Mouse (Mus musculus) embryonic facial prominence, embryonic 14.5 days (tissue): Measurements from ENCODE around the gene Olfr270. TPM values are rescaled to one million over a fixed set of nuclear protein-coding genes. Genes with fewer than 3 reads are reported as not detected.

ENCODE experiments used
- ATAC-seq: fragments of 200-750 bp; cut with Nextera tagmentation; 2 replicates; pipeline ENCODE4 v1.8.0; 2017; ENCODE audit warnings: low read depth, moderate number of reproducible peaks, moderate TSS enrichment
- DNase-seq: peaks from one replicate; pipeline ENCODE4 v3.0.0-alpha.2; 2015; ENCODE audit warnings: low spot score
- H3K27ac ChIP-seq: fragments of 300-500 bp; sonication (generic); replicated peaks from 2 replicates; pipeline ENCODE4 v1.5.1; 2014; ENCODE audit warnings: low read depth, mild to moderate bottlenecking, low read length, moderate library complexity
- H3K27me3 ChIP-seq: fragments of 300-500 bp; sonication (generic); replicated peaks from 2 replicates; pipeline ENCODE4 v1.6.1; 2014; ENCODE audit warnings: low read length; ENCODE audit not compliant: control insufficient read depth, insufficient read depth
- H3K36me3 ChIP-seq: fragments of 300-500 bp; sonication (generic); 2 replicates; pipeline ENCODE4 v1.6.1; 2014; ENCODE audit warnings: low read length, mixed read lengths; ENCODE audit not compliant: control insufficient read depth, insufficient read depth
- H3K4me1 ChIP-seq: fragments of 300-500 bp; sonication (generic); 2 replicates; pipeline ENCODE4 v1.6.1; 2014; ENCODE audit warnings: antibody characterized with exemption, low read length; ENCODE audit not compliant: control insufficient read depth, insufficient read depth
- H3K4me2 ChIP-seq: fragments of 300-500 bp; sonication (generic); 2 replicates; pipeline ENCODE4 v1.6.1; 2014; ENCODE audit warnings: low read depth, mild to moderate bottlenecking, low read length, moderate library complexity, mixed read lengths
- H3K4me3 ChIP-seq: fragments of 300-500 bp; sonication (generic); 2 replicates; pipeline ENCODE4 v1.5.1; 2014; ENCODE audit warnings: low read depth, mild to moderate bottlenecking, low read length
- H3K9ac ChIP-seq: fragments of 300-500 bp; sonication (generic); 2 replicates; pipeline ENCODE4 v1.6.1; 2014; ENCODE audit warnings: low read depth, mild to moderate bottlenecking, low read length, moderate library complexity, mixed read lengths
- H3K9me3 ChIP-seq: fragments of 300-500 bp; sonication (generic); 2 replicates; pipeline ENCODE4 v1.6.1; 2016; ENCODE audit warnings: low read length; ENCODE audit not compliant: control insufficient read depth
- WGBS: fragments of 180-500 bp; shearing (Covaris S2); extraction: QIAGEN DNeasy Blood & Tissue Kit; methylation state at CpG from one replicate; pipeline ENCODE4 v1.1.7; 2014; 5-methylcytosine and 5-hydroxymethylcytosine counted together
- polyA plus RNA-seq: library from polyadenylated mRNA; unstranded; fragments of >200 nt; fragmentation: Nextera tagmentation; extraction: Ambion mirVana; gene quantifications from 2 replicates; pipeline ENCODE4 v1.2.1, GENCODE M21; 2014

Gene Olfr270
- polyA plus RNA-seq, 1 experiment from 2014 or later, result not detected

DNA sequence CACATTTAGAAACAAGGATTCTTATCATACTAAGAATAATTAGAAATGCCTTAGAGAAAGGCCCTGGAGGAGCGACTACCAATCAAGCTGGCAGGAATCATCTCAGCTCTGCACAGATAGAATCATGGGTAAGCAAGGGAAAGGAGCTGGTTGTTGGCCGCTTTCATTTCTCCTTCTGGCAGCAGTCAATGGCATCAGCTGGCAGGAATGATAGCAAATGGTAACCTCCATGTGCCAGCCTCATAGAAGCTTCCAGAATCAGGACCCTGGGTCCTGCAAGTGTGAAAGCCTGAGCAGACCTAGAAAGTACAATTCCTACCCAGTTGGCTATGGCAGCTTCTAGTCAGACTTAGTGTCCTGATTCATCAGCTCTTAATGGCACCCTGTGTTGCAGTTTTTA lies 21.9 kb downstream of the Olfr270 start:
- H3K4me3 ChIP-seq, result no peak overlapping the region
- ATAC-seq (no peak), DNase-seq (no peak)
- no peaks in the 10 kb centered on the region for H3K9me3 ChIP-seq
- WGBS, result 84% methylated on average over 2 of the region's 2 CpGs
- no peaks in the 10 kb centered on the region for H3K36me3 ChIP-seq
- no peak overlapping the region for H3K27ac ChIP-seq
- H3K4me1 ChIP-seq, result no peaks in the 10 kb centered on the region
- H3K27me3 ChIP-seq, result no peaks in the 10 kb centered on the region
- no peak overlapping the region for H3K9ac ChIP-seq
- H3K4me2 ChIP-seq, result no peak overlapping the region

- H3K9me3 ChIP-seq, result no peaks in the 10 kb centered on the region
- WGBS, result 31% methylated on average over 12 of the region's 12 CpGs
- H3K36me3 ChIP-seq, result no peaks in the 10 kb centered on the region
- H3K27me3 ChIP-seq, result no peaks in the 10 kb centered on the region
- DNase-seq (peak; percentile 27), ATAC-seq (peak; percentile 47; the same call in 1 of the 2 replicates)
- H3K9ac ChIP-seq, result peak within 1 kb of the TSS; percentile 37
- H3K4me3 ChIP-seq, result peak within 1 kb of the TSS; percentile 15; the same call in 1 of the 2 replicates
- H3K27ac ChIP-seq, result no peak within 1 kb of the TSS
- peak within 1 kb of the TSS; percentile 42 for H3K4me2 ChIP-seq
- H3K4me1 ChIP-seq, result no peaks in the 10 kb centered on the region
Measured at GRCm38 (mm10) chr4:52989248-52989647, 24.9 kb downstream of the Olfr270 start, which contains the start of gene Nipsnap3a. Gene Nipsnap3a, plus strand, starts transcription at chr4:52989272.

GRCm38 (mm10) chr4:52999449-52999848 lies 35.1 kb downstream of the Olfr270 start:
- H3K27me3 ChIP-seq, result no peaks in the 10 kb centered on the region
- WGBS, result 89% methylated on average over 6 of the region's 6 CpGs
- H3K9ac ChIP-seq, result no peak overlapping the region
- H3K4me1 ChIP-seq, result no peaks in the 10 kb centered on the region
- no peak overlapping the region for H3K4me3 ChIP-seq
- no peak for ATAC-seq
- DNase-seq, result no peak
- no peak overlapping the region for H3K4me2 ChIP-seq
- H3K9me3 ChIP-seq, result no peaks in the 10 kb centered on the region
- no peak overlapping the region for H3K27ac ChIP-seq
- no peaks in the 10 kb centered on the region for H3K36me3 ChIP-seq

DNA sequence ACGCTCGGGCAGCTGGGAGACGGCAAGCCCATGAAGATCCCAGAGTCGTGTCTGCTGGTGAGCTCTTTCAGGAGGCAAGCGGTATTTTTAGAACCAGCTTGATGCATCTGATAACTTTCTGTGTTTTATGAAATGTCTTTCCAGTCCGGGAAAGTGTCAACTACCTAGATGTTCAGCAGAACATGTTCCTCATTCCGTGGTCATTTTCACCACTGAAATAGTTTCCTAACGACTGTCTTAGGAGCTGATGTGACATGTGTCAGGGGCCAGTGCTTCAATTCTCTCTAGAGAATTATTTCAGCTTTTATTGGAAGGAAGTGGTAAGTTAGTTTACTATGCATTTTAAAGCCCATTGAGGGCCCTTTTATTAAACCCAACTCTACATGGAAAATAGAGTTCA lies 35.8 kb downstream of the Olfr270 start:
- WGBS, result 82% methylated on average over 8 of the region's 8 CpGs
- Histone ChIP-seq H3K4me3 (no peak overlapping the region), H3K4me1 (no peaks in the 10 kb centered on the region), H3K27ac (no peak overlapping the region), H3K4me2 (no peak overlapping the region), H3K9ac (no peak overlapping the region), H3K27me3 (no peaks in the 10 kb centered on the region), H3K9me3 (no peaks in the 10 kb centered on the region), H3K36me3 (no peaks in the 10 kb centered on the region)
- no peak for ATAC-seq
- DNase-seq, result no peak

DNA sequence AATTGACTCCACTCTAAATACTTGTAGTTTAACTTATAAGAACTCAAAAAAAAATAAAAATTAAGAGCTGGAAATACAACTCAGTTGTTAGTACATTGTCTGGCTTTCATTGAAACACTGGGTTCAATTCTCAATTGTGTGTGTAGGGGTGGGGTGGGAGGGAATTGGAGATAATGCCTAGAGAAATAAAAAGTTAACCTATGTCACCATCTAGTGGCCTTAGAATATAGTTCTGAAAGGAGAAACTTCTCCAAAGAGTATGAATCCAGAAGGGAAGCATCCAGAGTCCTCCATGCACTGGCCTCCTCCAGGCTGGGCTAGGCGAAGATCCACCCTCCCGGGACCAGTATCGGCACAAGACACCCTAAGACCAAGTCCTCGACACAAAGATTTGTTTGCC lies 44.8 kb downstream of the Olfr270 start:
- 65% methylated on average over 4 of the region's 4 CpGs for WGBS
- no peak overlapping the region for H3K4me3 ChIP-seq
- peaks cover 6% of the 10 kb centered on the region; the same call in 1 of the 2 replicates for H3K4me1 ChIP-seq
- DNase-seq, result peak; percentile 33
- no peaks in the 10 kb centered on the region for H3K9me3 ChIP-seq
- H3K9ac ChIP-seq, result no peak overlapping the region
- 0 out of 2 replicates have a peak, but pooled peaks cover 1% of the 10 kb centered on the region for H3K36me3 ChIP-seq
- no peak for ATAC-seq
- no peak overlapping the region for H3K4me2 ChIP-seq
- H3K27ac ChIP-seq, result no peak overlapping the region
- no peaks in the 10 kb centered on the region for H3K27me3 ChIP-seq

DNA sequence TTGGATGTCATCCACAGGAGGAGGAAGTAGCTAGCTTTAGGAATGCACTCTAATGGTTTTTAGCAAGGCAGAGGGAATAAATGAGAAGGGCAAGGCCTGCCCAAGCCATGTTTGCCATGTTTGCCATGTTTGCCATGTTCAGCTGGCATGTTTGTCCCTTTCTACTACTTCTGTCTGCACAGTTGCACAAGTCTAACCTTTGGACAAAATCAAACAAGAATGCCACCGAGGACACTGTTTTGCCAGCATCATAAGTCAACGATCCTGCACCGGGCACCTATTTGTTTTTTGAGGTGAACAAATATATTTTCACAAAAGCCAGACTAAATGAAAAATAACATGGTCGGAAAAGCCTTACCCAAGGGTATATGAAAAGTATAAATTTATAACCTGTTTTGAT lies 45.5 kb downstream of the Olfr270 start:
- WGBS, result 88% methylated on average over 4 of the region's 4 CpGs
- H3K4me3 ChIP-seq, result no peak overlapping the region
- H3K4me2 ChIP-seq, result no peak overlapping the region
- H3K27me3 ChIP-seq, result no peaks in the 10 kb centered on the region
- H3K9me3 ChIP-seq, result no peaks in the 10 kb centered on the region
- H3K4me1 ChIP-seq, result peaks cover 6% of the 10 kb centered on the region; the same call in 1 of the 2 replicates
- ATAC-seq (no peak), DNase-seq (no peak)
- H3K36me3 ChIP-seq, result peaks cover 4% of the 10 kb centered on the region; the same call in 1 of the 2 replicates
- H3K27ac ChIP-seq, result no peak overlapping the region
- H3K9ac ChIP-seq, result no peak overlapping the region

DNA sequence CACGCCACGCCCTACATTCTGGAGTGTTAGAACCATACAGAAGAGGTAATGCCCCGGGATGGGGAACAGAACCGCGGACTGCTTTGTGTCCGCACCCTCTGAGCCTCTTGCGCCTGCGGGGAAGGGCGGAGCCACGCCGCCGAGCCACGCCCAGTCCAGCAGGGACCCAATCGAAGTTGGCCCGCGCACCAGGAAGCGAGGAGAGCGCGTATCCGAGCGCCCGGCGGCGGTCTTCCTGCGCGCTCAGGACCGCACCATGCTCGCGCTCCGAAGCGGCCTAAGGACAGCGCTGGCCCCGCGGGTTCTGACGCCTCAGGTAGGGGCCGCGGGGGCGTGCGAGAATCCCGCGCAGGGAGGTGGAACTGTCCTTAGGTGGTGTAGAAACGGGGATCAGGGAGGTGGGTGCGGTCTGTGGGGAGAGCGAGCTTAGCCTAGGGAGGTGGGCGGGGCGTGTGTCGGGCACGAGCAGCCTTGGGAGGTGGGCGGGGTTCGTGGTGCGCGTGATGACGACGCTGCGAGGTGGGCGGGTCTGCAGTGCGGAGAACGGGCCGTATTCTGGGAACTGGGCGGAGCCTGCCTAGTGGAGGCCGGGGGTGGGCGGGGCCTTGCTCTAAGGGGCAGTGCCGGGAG lies 47.5 kb downstream of the Olfr270 start, which contains the start of gene Nipsnap3b:
TSS of gene Nipsnap3b (plus strand) at position 149 of the 630 bp plus-strand sequence.
- peak within 1 kb of the TSS; percentile 60 for H3K4me2 ChIP-seq
- H3K9ac ChIP-seq, result peak within 1 kb of the TSS; percentile 78
- H3K36me3 ChIP-seq, result peaks cover 21% of the 10 kb centered on the region
- peak; percentile 97 for DNase-seq
- peak within 1 kb of the TSS; percentile 81 for H3K4me3 ChIP-seq
- no peaks in the 10 kb centered on the region for H3K27me3 ChIP-seq
- peak within 1 kb of the TSS; percentile 80 for H3K27ac ChIP-seq
- peaks cover 6% of the 10 kb centered on the region; the same call in 1 of the 2 replicates for H3K4me1 ChIP-seq
- WGBS, result under 1% methylated on average over 35 of the region's 63 CpGs
- peak; percentile 96 for ATAC-seq
- peaks cover 4% of the 10 kb centered on the region; the same call in 1 of the 2 replicates for H3K9me3 ChIP-seq

GRCm38 (mm10) chr4:53014421-53014820 lies 50.1 kb downstream of the Olfr270 start:
- H3K4me3 ChIP-seq, result no peak overlapping the region
- H3K9me3 ChIP-seq, result peaks cover 9% of the 10 kb centered on the region; the same call in 1 of the 2 replicates
- H3K27ac ChIP-seq, result no peak overlapping the region
- DNase-seq (no peak), ATAC-seq (no peak)
- H3K36me3 ChIP-seq, result peaks cover 42% of the 10 kb centered on the region
- H3K27me3 ChIP-seq, result no peaks in the 10 kb centered on the region
- no peak overlapping the region for H3K4me2 ChIP-seq
- 84% methylated on average over 7 of the region's 7 CpGs for WGBS
- no peak overlapping the region for H3K9ac ChIP-seq
- H3K4me1 ChIP-seq, result peaks cover 6% of the 10 kb centered on the region; the same call in 1 of the 2 replicates

DNA sequence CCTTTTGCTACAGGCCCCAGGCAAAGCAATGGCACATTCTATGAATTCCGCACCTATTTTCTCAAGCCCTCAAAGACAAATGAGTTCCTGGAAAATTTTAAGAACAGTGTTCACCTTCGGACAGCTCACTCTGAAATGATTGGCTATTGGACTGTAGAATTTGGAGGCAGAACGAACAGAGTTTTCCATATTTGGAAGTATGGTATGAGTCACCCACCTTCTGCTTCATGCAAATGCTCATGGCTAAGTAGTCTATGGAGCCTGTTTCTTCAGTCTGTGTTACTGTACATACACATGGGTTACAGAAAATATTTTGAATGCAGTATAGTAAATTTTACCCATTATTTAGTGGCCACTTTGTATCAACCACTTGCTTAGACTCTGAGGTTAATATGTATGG lies 50.7 kb downstream of the Olfr270 start:
- Histone ChIP-seq H3K36me3 (peaks cover 46% of the 10 kb centered on the region), H3K4me3 (no peak overlapping the region)

More for the DNA sequence above, 50.7 kb downstream of the Olfr270 start:
- H3K27me3 ChIP-seq, result no peaks in the 10 kb centered on the region
- H3K4me2 ChIP-seq, result no peak overlapping the region
- H3K9me3 ChIP-seq, result peaks cover 9% of the 10 kb centered on the region; the same call in 1 of the 2 replicates
- H3K4me1 ChIP-seq, result peaks cover 6% of the 10 kb centered on the region; the same call in 1 of the 2 replicates
- DNase-seq, result no peak
- no peak for ATAC-seq
- no peak overlapping the region for H3K27ac ChIP-seq
- no peak overlapping the region for H3K9ac ChIP-seq
- 93% methylated on average over 3 of the region's 3 CpGs for WGBS
